24 mouse cellular contexts compared by ENCODE assay signal in genomic region chr16:27507212-27507611, GRCm38 (mm10).
"Had no signal": no experiment of that assay in that cellular context is flagged by ENCODE, and none has a peak within 500 bp of the region (broad histone marks: within the 10 kb centered on the region; RNA-seq: fewer than 3 reads in every experiment).

No protein-coding gene starts in this region.

- H3K36me3 ChIP-seq: heart, embryonic 13.5 days; heart, embryonic 15.5 days; hindbrain, embryonic 13.5 days; hindbrain, embryonic 15.5 days; limb, embryonic 13.5 days; limb, embryonic 15.5 days; liver, embryonic 12.5 days had no signal

- DNase-seq: gastrocnemius, postnatal 14 days; gastrocnemius, postnatal 36 days; heart, adult 11 months; heart, adult 2 months; heart, postnatal 14 days; heart, postnatal 36 days; kidney, adult 11 months; kidney, adult 2 months; kidney, postnatal 10 days; kidney, postnatal 25 days; kidney, postnatal 4 days; left cerebral cortex, postnatal 4 days had no signal

- H3K9me3 ChIP-seq: heart, embryonic 13.5 days; heart, embryonic 15.5 days; hindbrain, embryonic 13.5 days; limb, embryonic 13.5 days; limb, embryonic 15.5 days; liver, embryonic 12.5 days had no signal

- H3K27me3 ChIP-seq: heart, embryonic 13.5 days; heart, embryonic 15.5 days; hindbrain, embryonic 13.5 days; hindbrain, embryonic 15.5 days; limb, embryonic 13.5 days; limb, embryonic 15.5 days; liver, embryonic 12.5 days had no signal

- H3K27ac ChIP-seq: heart, adult 2 months; heart, embryonic 13.5 days; heart, embryonic 15.5 days; hindbrain, embryonic 13.5 days; hindbrain, embryonic 15.5 days; hindbrain, postnatal 0 days; layer of hippocampus, adult 2 months; left cerebral cortex, adult 2 months; limb, embryonic 13.5 days; limb, embryonic 15.5 days; liver, embryonic 12.5 days had no signal

- H3K4me2 ChIP-seq: heart, embryonic 11.5 days; heart, embryonic 13.5 days; heart, embryonic 15.5 days; hindbrain, embryonic 13.5 days; hindbrain, embryonic 15.5 days; limb, embryonic 13.5 days; limb, embryonic 15.5 days; liver, embryonic 12.5 days had no signal

- H3K4me1 ChIP-seq: heart, embryonic 13.5 days; heart, embryonic 15.5 days; hindbrain, embryonic 13.5 days; hindbrain, embryonic 15.5 days; limb, embryonic 13.5 days; limb, embryonic 15.5 days; liver, embryonic 12.5 days had no signal

- H3K4me3 ChIP-seq: heart, adult 2 months; heart, embryonic 13.5 days; heart, embryonic 15.5 days; hindbrain, embryonic 13.5 days; hindbrain, embryonic 15.5 days; layer of hippocampus, adult 2 months; left cerebral cortex, adult 2 months; limb, embryonic 13.5 days; limb, embryonic 15.5 days; liver, embryonic 12.5 days had no signal

- H3K9ac ChIP-seq: heart, embryonic 13.5 days; heart, embryonic 15.5 days; hindbrain, embryonic 13.5 days; hindbrain, embryonic 15.5 days; limb, embryonic 13.5 days; limb, embryonic 15.5 days; liver, embryonic 12.5 days had no signal

- ATAC-seq: hindbrain, postnatal 0 days; intestine, embryonic 16.5 days; liver, embryonic 12.5 days had no signal
